Mouse (Mus musculus): Measurements from ENCODE around the gene Slc48a1. TPM values are rescaled to one million over a fixed set of nuclear protein-coding genes. Genes with fewer than 3 reads are reported as not detected.

Gene Slc48a1
- polyA plus RNA-seq, 1 experiment from 2014 or later: 33.6 TPM

DNA sequence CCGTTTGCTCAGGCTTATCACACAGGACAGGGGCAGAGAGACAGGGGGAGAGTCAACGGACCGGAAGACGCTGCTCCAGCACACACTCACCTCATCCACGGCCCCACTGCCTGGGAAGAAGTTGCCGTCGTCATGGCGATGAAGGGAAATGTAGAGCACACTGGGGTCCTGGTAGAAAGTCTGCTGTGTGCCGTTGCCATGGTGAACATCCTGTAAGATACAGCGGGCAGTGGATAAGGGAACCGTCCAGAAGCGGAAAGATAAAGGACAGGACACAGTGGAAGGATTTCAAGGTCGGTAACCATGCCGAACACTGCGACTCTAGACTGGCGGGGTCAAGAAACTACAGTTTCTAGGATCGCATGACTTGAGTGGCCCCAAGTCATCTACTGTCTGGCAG lies 19.8 kb downstream of the Slc48a1 start:
- DNase-seq (ENCODE audit: low spot score, missing footprints) (peak; percentile 90), ATAC-seq (ENCODE audit: low FRiP score) (peak; percentile 79)
- H3K27me3 ChIP-seq (ENCODE audit: control insufficient read depth, insufficient read depth, low read length): no peaks in the 10 kb centered on the region
- peak overlapping the region; percentile 25; the same call in 1 of the 2 replicates for H3K27ac ChIP-seq (ENCODE audit: low read depth, low read length)
- peaks cover 8% of the 10 kb centered on the region; the same call in 1 of the 2 replicates for H3K36me3 ChIP-seq (ENCODE audit: control insufficient read depth, insufficient read depth, low read length)
- 25% methylated on average over 17 of the region's 17 CpGs for WGBS
- H3K9me3 ChIP-seq (ENCODE audit: control insufficient read depth, low read length): no peaks in the 10 kb centered on the region
- H3K4me1 ChIP-seq (ENCODE audit: control insufficient read depth, insufficient read depth, low read length): peaks cover 21% of the 10 kb centered on the region
- no peak overlapping the region for H3K4me3 ChIP-seq (ENCODE audit: low read depth, low read length)
- no peak overlapping the region; the same call in 1 of the 2 replicates for H3K4me2 ChIP-seq
- 0 out of 2 replicates have a peak overlapping the region, but pooled peaks have one; percentile 4 for H3K9ac ChIP-seq (ENCODE audit: low read length)

DNA sequence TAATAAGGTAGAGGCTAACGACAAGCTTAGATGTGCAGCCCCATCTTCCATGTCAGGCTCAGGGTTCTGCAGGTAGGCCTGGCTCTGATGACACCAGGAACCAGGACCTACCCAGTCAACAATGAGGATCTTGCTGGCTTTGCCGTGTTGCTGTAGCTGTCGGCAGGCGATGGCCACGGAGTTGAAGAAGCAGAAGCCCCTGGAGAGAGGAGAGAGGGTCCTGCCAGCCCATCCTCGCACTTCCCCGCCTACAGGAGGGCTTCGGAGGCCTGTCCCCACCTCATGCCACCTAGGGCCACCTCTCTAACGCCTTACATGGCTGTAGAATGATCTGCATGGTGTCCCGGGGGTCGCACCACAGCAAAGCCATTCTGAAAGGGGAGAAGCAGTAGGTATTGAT lies 21.1 kb downstream of the Slc48a1 start:
- no peak overlapping the region for H3K9ac ChIP-seq (ENCODE audit: low read length)
- no peak overlapping the region for H3K4me3 ChIP-seq (ENCODE audit: low read depth, low read length)
- ATAC-seq (ENCODE audit: low FRiP score): no peak
- H3K4me2 ChIP-seq: no peak overlapping the region
- H3K27ac ChIP-seq (ENCODE audit: low read depth, low read length): no peak overlapping the region
- H3K36me3 ChIP-seq (ENCODE audit: control insufficient read depth, insufficient read depth, low read length): peaks cover 8% of the 10 kb centered on the region; the same call in 1 of the 2 replicates
- H3K4me1 ChIP-seq (ENCODE audit: control insufficient read depth, insufficient read depth, low read length): peaks cover 21% of the 10 kb centered on the region
- WGBS: 73% methylated on average over 11 of the region's 11 CpGs
- no peaks in the 10 kb centered on the region for H3K27me3 ChIP-seq (ENCODE audit: control insufficient read depth, insufficient read depth, low read length)
- DNase-seq (ENCODE audit: low spot score, missing footprints): no peak
- no peaks in the 10 kb centered on the region for H3K9me3 ChIP-seq (ENCODE audit: control insufficient read depth, low read length)

- ATAC-seq (ENCODE audit: low FRiP score) (no peak), DNase-seq (ENCODE audit: low spot score, missing footprints) (no peak)
- Histone ChIP-seq H3K4me1 (ENCODE audit: control insufficient read depth, insufficient read depth, low read length) (peaks cover 21% of the 10 kb centered on the region), H3K27ac (ENCODE audit: low read depth, low read length) (no peak overlapping the region), H3K4me3 (ENCODE audit: low read depth, low read length) (no peak overlapping the region), H3K27me3 (ENCODE audit: control insufficient read depth, insufficient read depth, low read length) (no peaks in the 10 kb centered on the region), H3K36me3 (ENCODE audit: control insufficient read depth, insufficient read depth, low read length) (peaks cover 4% of the 10 kb centered on the region; the same call in 1 of the 2 replicates), H3K9ac (ENCODE audit: low read length) (no peak overlapping the region), H3K9me3 (ENCODE audit: control insufficient read depth, low read length) (no peaks in the 10 kb centered on the region), H3K4me2 (no peak overlapping the region)
- WGBS: 88% methylated on average over 13 of the region's 13 CpGs
These were observed 22.5 kb downstream of the Slc48a1 start for GRCm38 (mm10) chr15:97800853-97801252.

DNA sequence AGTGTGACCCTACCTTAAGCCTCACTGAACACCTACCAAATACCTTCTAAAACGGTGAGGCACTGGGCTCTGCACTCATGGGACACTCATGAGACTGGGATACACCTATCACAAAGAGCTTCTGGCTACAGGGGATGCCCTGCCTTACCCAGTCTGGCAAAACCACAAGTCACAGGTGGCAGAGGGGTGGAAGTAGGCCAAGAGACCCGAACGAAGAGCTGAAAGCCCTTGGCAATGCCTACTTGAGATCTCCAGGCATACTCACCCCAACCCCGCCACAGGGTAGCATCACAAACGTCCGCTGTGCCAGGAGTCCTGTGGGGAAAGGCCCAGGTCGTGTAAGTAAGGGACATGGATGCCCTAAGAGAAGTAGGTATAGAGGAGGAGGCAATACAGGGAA lies 23.5 kb downstream of the Slc48a1 start:
- no peaks in the 10 kb centered on the region for H3K27me3 ChIP-seq (ENCODE audit: control insufficient read depth, insufficient read depth, low read length)
- DNase-seq (ENCODE audit: low spot score, missing footprints): no peak
- WGBS: 89% methylated on average over 7 of the region's 7 CpGs
- no peaks in the 10 kb centered on the region for H3K9me3 ChIP-seq (ENCODE audit: control insufficient read depth, low read length)
- H3K4me3 ChIP-seq (ENCODE audit: low read depth, low read length): no peak overlapping the region
- no peak overlapping the region for H3K27ac ChIP-seq (ENCODE audit: low read depth, low read length)
- peaks cover 4% of the 10 kb centered on the region; the same call in 1 of the 2 replicates for H3K36me3 ChIP-seq (ENCODE audit: control insufficient read depth, insufficient read depth, low read length)
- no peak overlapping the region for H3K9ac ChIP-seq (ENCODE audit: low read length)
- no peak for ATAC-seq (ENCODE audit: low FRiP score)
- H3K4me2 ChIP-seq: no peak overlapping the region
- H3K4me1 ChIP-seq (ENCODE audit: control insufficient read depth, insufficient read depth, low read length): peaks cover 21% of the 10 kb centered on the region

- H3K36me3 ChIP-seq (ENCODE audit: control insufficient read depth, insufficient read depth, low read length): peaks cover 8% of the 10 kb centered on the region; the same call in 1 of the 2 replicates
- 10% methylated on average over 13 of the region's 13 CpGs for WGBS
- H3K9me3 ChIP-seq (ENCODE audit: control insufficient read depth, low read length): no peaks in the 10 kb centered on the region
- H3K27me3 ChIP-seq (ENCODE audit: control insufficient read depth, insufficient read depth, low read length): no peaks in the 10 kb centered on the region
- H3K27ac ChIP-seq (ENCODE audit: low read depth, low read length): no peak overlapping the region
- peak overlapping the region; percentile 29 for H3K4me2 ChIP-seq
- H3K9ac ChIP-seq (ENCODE audit: low read length): peak overlapping the region; percentile 10; the same call in 1 of the 2 replicates
- DNase-seq (ENCODE audit: low spot score, missing footprints): peak; percentile 90
- peak overlapping the region; percentile 1; the same call in 1 of the 2 replicates for H3K4me3 ChIP-seq (ENCODE audit: low read depth, low read length)
- peak; percentile 57 for ATAC-seq (ENCODE audit: low FRiP score)
- H3K4me1 ChIP-seq (ENCODE audit: control insufficient read depth, insufficient read depth, low read length): peaks cover 21% of the 10 kb centered on the region
These were observed 24.3 kb downstream of the Slc48a1 start for GRCm38 (mm10) chr15:97802575-97802974.

GRCm38 (mm10) chr15:97807867-97808266 lies 29.5 kb downstream of the Slc48a1 start:
- Histone ChIP-seq H3K36me3 (ENCODE audit: control insufficient read depth, insufficient read depth, low read length) (peaks cover 4% of the 10 kb centered on the region; the same call in 1 of the 2 replicates), H3K27me3 (ENCODE audit: control insufficient read depth, insufficient read depth, low read length) (no peaks in the 10 kb centered on the region), H3K9me3 (ENCODE audit: control insufficient read depth, low read length) (no peaks in the 10 kb centered on the region), H3K4me2 (no peak overlapping the region), H3K4me1 (ENCODE audit: control insufficient read depth, insufficient read depth, low read length) (no peaks in the 10 kb centered on the region), H3K27ac (ENCODE audit: low read depth, low read length) (no peak overlapping the region), H3K4me3 (ENCODE audit: low read depth, low read length) (no peak overlapping the region), H3K9ac (ENCODE audit: low read length) (no peak overlapping the region)
- no peak for ATAC-seq (ENCODE audit: low FRiP score)
- no peak for DNase-seq (ENCODE audit: low spot score, missing footprints)
- 83% methylated on average over 12 of the region's 12 CpGs for WGBS

DNA sequence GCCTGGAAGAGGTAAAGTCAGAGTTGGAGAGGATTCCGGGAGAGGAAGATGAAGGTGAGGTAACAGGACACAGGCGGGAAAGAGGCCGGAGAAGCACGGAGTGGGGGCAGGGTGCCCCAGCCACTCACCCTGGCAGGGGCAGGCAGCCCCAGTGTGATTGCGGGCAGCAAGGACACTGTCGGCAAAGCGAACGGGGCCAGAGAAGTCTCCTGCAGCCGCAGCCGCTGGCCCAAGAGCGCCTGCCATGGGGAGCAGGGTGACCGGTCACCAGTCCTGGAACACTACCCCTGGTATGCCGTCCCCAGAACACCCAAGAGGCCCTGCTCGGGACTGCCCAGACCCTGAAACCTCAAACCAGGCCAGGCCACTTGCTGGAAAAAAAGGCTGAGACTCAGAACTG lies 30.2 kb downstream of the Slc48a1 start:
- Histone ChIP-seq H3K27me3 (ENCODE audit: control insufficient read depth, insufficient read depth, low read length) (no peaks in the 10 kb centered on the region), H3K27ac (ENCODE audit: low read depth, low read length) (no peak overlapping the region), H3K9me3 (ENCODE audit: control insufficient read depth, low read length) (no peaks in the 10 kb centered on the region), H3K4me3 (ENCODE audit: low read depth, low read length) (no peak overlapping the region), H3K9ac (ENCODE audit: low read length) (no peak overlapping the region), H3K4me2 (no peak overlapping the region), H3K4me1 (ENCODE audit: control insufficient read depth, insufficient read depth, low read length) (peaks cover 3% of the 10 kb centered on the region), H3K36me3 (ENCODE audit: control insufficient read depth, insufficient read depth, low read length) (peaks cover 4% of the 10 kb centered on the region; the same call in 1 of the 2 replicates)
- WGBS: 81% methylated on average over 14 of the region's 14 CpGs
- ATAC-seq (ENCODE audit: low FRiP score) (no peak), DNase-seq (ENCODE audit: low spot score, missing footprints) (no peak)

DNA sequence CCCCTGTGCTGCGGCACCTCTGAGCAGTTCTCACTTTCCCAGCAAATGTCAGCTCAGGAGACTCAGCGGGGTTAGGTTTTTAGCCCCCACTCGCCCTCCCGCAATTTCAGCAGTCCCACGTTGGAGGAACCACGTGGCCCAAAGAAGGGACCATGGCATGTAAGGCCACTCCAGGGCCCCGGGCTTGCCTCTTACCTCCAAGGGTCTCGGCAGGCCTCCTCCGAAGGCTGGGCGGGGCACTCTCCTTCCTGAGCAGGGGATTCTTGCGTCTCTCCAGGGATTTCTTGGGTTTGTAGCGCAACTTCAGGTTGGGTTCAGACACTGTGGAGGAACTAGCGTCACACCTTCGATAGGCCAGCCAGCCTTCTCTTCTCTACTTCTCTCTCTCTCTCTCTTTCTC lies 30.9 kb downstream of the Slc48a1 start:
- Histone ChIP-seq H3K4me1 (ENCODE audit: control insufficient read depth, insufficient read depth, low read length) (peaks cover 4% of the 10 kb centered on the region), H3K9ac (ENCODE audit: low read length) (no peak overlapping the region), H3K4me3 (ENCODE audit: low read depth, low read length) (no peak overlapping the region), H3K27ac (ENCODE audit: low read depth, low read length) (no peak overlapping the region), H3K36me3 (ENCODE audit: control insufficient read depth, insufficient read depth, low read length) (peaks cover 4% of the 10 kb centered on the region; the same call in 1 of the 2 replicates), H3K27me3 (ENCODE audit: control insufficient read depth, insufficient read depth, low read length) (no peaks in the 10 kb centered on the region), H3K4me2 (no peak overlapping the region), H3K9me3 (ENCODE audit: control insufficient read depth, low read length) (no peaks in the 10 kb centered on the region)
- no peak for ATAC-seq (ENCODE audit: low FRiP score)
- 86% methylated on average over 14 of the region's 14 CpGs for WGBS
- DNase-seq (ENCODE audit: low spot score, missing footprints): no peak

DNA sequence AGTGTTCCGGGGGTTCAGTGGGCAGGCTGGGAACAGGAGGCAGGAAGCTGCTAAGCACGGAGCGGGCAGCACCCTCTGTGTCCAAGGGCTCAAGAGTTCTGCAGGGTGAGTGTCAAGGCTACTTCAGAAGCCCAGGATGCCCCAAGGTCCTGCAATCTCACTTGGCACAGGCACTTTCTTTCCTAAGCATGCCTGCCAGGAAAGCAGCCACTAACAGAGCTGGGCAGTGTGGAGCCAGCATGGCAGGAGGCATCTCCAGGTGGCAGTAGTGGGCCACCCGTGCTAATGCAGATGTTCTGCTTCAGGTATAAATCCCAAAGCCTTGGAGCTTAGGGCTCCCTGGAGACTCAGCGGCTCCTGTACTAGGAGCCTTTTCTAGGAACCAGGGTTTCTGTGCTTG lies 31.6 kb downstream of the Slc48a1 start:
- Histone ChIP-seq H3K36me3 (ENCODE audit: control insufficient read depth, insufficient read depth, low read length) (peaks cover 4% of the 10 kb centered on the region; the same call in 1 of the 2 replicates), H3K4me3 (ENCODE audit: low read depth, low read length) (no peak overlapping the region), H3K4me2 (no peak overlapping the region), H3K4me1 (ENCODE audit: control insufficient read depth, insufficient read depth, low read length) (peaks cover 4% of the 10 kb centered on the region), H3K9me3 (ENCODE audit: control insufficient read depth, low read length) (no peaks in the 10 kb centered on the region), H3K27ac (ENCODE audit: low read depth, low read length) (no peak overlapping the region), H3K27me3 (ENCODE audit: control insufficient read depth, insufficient read depth, low read length) (no peaks in the 10 kb centered on the region), H3K9ac (ENCODE audit: low read length) (no peak overlapping the region)
- ATAC-seq (ENCODE audit: low FRiP score): no peak
- no peak for DNase-seq (ENCODE audit: low spot score, missing footprints)
- 89% methylated on average over 5 of the region's 5 CpGs for WGBS
